Mouse (Mus musculus): ENCODE data around the gene Ebf1.

The Ebf1 gene

DNA sequence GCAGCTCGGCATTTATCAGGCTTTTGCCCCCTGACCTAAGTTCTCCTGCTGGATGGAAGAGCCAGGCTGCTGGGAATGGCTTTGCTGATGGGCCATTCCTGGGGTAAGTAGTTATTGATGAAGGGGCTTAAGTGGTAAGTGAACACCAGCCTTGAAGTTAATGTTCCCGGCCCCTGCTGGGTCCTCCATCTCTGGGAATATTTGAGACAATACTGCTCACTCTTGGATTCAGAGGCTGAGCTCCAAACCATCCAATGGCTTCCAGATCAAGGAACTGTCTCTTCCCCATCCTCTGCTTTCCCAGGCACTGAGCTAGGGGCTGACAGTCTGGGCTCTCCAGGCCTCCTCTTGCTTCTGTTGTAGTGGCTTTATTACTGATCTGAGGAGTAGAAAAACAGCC, 116.2 kb downstream of the Ebf1 start:
- DNase-seq (ENCODE audit: low read depth in 1 of 2, low spot score in 2 of 2): no peak

DNA sequence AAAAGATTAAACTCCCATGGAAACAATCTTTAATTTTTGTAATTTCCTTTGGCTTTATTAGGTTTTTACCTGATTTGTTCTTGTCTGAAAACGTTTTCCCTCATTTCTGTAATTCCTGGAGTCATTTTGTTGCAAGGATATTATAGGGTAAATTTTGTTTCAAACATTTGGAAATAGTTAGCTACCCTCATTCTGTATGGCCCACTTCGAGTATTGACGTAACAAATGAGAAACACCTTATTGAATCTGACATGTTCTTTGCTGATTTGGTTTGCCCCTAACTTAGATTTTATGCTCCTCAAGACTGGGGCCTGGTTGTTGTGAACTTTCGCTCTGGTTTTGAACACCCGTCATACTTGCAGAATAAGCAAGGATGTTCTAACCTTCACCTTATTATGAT, 120.9 kb downstream of the Ebf1 start:
- DNase-seq (ENCODE audit: low read depth in 1 of 2, low spot score in 2 of 2): no peak

DNA sequence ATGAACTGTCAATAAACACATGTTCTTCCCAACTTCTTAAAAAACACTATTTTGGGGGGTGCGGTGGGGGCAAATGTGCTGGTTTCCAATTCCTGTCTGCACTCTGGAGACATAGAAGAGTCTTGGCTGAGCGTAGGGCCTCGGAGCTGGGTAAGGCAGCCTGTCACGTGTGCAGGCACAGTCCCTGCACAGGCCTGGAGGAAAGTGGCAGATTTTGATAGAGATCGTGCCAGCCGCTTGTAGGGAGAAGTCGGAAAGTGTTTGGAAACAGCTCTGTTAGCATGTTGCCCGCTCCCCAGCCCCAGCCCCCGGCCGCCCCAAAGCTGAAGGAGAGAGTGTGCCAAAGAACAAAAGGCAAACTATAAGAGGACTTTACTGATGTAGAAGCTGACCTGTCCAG, 121.7 kb downstream of the Ebf1 start:
- DNase-seq (ENCODE audit: low read depth in 1 of 2, low spot score in 2 of 2): no peak

DNA sequence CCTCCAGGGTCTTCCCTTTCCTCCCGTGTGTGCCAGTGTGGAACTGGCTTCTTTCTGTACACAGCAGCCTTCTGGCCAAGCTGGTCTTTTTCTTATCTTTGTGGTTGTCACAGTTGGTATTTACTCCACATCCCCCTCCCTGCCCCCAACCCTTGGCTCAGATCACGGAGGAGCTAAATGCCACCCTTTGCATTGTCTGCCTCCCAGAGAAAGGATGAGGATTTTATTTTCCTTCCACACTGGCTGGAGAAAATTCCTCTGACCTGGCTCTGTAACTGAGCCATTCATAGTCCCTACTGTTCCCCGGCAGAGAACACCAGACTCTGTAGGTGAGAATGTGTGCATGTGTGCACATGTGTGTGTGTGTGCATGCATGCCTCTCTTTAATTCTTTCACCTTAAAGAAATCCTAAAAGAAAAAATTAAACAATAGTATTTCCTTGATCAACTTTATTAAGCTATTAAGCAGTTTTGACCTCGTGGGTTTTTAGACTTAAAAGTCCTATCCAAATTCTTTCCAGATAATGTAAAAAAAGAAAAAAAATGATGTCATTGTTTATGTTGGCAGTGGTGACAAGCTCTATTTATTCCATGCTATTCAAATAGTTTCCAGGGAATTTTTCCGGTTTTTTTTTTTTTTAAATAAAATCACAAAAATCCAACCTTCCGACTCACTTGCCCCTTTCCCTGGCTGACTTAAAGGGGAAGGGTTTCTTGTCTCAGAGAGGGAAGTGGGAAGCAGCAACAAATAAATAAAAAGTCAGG, 123.3 kb downstream of the Ebf1 start:
- DNase-seq (ENCODE audit: low read depth in 1 of 2, low spot score in 2 of 2): no peak

DNA sequence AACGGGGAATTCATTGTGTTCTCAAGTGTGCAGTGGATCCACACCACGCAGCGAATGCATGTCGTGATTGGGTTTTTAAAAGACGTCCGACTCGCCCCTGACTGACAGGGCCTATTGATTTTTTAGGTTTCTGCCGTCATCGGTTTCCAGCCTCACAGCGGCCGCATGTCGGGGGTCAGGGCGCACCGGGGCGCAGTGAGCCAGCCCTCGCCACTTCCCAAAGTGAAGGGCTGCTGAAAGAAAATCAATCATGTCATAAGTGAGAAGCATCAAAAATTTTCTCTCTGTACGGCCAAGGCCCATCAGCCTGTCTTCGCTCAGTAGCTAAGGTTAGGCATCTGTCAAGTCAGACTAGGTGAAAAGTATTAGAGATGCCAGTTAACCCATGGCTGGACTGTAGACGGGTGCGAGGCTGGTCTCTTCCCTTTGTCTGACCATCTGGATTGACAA, 124.0 kb downstream of the Ebf1 start:
- no peak for DNase-seq (ENCODE audit: low read depth in 1 of 2, low spot score in 2 of 2)

DNA sequence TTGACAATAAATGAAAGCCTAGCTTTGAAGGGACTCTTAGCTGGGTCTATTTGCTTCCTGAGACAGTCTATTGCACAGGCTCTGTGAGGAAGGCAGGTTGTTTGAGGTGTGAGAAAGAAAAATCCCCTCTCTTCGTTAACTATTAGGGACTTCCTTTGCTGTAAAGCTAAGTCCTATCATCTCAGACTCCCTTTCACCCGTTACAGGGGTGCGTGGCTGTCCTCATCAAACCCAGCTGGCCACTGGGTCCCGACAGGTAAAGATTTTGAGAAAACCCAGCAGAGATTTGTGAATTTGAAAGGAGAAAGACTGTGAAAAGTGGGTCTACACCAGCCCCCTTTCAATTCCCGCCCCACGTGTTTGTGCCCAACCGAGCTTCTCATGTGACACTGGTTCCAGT, 127.3 kb downstream of the Ebf1 start:
- no peak for DNase-seq (ENCODE audit: low read depth in 1 of 2, low spot score in 2 of 2)

DNA sequence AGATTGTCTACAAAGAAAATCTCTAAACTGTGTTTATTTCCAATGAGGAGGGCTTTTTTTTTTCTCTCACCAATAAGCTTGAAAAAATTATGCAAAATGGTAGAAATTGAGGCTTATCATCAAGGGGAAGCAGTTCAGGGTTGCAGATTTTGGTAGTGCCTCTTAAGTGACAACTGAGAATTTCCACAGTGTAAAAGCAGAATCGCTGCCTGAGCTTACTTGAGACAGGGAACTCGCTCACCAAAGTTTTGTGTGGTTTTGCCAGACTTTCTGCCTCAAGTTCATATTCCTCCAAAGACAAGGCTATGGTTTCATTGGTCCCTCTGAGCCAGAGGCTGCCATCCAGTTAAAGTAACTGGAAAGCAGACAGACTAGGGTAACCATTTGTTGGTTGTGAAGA, 128.8 kb downstream of the Ebf1 start:
- no peak for DNase-seq (ENCODE audit: low read depth in 1 of 2, low spot score in 2 of 2)

DNA sequence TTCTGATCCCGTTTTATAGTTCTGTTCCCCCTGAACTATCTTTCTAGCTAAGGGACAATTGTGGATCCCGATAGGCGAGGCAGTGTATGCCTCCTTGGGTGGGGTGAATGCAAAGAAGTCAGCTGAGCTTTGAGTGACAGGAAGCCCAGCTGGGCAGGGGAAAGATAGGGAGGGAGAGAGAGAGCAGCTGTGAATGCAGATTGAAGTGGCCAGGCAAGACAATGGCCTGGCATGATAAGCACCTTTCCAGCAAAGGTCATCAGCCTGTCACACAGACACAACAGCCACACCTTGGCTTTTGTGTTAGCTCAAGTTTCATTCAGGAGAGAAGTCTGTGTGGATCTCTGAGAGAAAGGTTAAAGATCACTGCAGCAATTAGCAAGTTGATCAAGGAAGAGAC, 129.6 kb downstream of the Ebf1 start:
- no peak for DNase-seq (ENCODE audit: low read depth in 1 of 2, low spot score in 2 of 2)

DNA sequence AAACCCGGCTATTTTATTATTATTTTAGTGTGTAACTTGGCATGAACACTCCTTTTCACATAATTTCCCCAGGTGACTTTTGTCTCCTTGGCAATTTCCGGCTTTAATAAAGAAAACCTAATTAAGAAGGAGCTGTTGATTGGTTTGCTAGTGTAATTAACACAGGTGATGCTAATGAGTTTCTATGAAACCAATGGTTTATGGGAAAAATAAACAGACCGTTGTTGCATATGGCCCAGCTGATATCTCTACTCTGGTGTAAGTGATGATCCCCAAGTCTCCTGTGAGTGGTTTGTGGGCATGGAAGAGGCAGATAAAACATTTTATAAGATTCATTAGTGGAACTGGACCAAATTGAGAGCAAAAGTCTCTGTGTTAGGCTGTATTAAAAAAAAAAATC, 132.2 kb downstream of the Ebf1 start:
- no peak for DNase-seq (ENCODE audit: low read depth in 1 of 2, low spot score in 2 of 2)

DNA sequence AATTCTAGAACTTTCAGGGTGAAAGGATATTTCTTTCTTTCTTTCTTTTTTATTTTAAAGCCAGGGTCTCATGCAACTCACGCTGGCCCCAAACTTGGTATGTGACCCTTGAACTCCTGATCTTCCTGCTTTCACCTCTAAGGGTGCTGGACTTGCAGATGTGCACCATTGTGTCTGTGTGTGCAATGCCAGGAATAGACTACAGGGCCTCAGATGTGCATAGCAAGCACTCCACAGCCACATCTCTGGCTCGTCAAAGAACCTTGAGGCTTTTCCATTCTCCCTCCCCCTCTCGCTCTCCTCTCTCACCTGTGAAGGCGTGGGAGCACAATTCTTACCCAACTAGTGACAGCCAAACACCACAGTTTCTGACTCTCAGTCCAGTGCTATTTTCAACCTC, 137.2 kb downstream of the Ebf1 start:
- DNase-seq (ENCODE audit: low read depth in 1 of 2, low spot score in 2 of 2): no peak

DNA sequence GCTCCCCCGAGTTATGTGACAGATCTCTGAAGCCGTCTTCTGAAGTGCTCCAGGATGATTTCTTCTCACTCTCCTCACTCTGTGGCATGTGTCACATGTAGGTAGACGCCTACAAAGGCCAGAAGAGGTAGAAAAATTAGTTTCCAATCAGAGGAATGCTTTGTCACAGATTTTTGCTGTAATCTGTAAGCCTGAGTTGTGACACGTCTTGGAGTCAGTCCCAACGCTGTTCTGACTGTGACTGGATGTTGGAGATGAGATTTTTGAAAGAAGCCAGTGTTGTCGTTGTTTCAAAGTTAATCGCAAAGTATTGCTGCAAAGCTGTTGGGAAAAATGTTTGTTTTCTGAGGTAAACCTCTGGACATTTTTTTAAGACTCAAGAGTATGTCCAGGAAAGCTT, 139.2 kb downstream of the Ebf1 start:
- DNase-seq (ENCODE audit: low read depth in 1 of 2, low spot score in 2 of 2): no peak

DNA sequence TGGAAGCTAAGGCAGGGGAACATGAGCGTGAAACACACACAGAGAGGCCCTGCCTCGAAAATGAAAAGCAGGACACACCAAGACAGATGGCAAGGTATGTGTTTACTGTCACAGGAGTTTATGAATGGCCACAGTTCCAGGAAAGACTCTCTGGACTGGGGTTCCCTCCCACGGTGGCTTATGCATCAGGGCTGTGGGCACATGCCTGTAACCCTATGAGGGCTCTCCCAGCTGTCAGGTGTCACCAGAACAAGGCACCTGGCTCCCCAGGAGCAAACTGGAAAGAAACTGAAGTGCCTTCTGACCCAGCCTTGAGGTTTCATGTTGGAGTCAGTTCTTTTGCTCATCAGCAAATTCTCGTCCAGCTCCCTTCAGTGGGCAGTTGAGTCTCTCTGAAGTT, 141.7 kb downstream of the Ebf1 start:
- DNase-seq (ENCODE audit: low read depth in 1 of 2, low spot score in 2 of 2): no peak

DNA sequence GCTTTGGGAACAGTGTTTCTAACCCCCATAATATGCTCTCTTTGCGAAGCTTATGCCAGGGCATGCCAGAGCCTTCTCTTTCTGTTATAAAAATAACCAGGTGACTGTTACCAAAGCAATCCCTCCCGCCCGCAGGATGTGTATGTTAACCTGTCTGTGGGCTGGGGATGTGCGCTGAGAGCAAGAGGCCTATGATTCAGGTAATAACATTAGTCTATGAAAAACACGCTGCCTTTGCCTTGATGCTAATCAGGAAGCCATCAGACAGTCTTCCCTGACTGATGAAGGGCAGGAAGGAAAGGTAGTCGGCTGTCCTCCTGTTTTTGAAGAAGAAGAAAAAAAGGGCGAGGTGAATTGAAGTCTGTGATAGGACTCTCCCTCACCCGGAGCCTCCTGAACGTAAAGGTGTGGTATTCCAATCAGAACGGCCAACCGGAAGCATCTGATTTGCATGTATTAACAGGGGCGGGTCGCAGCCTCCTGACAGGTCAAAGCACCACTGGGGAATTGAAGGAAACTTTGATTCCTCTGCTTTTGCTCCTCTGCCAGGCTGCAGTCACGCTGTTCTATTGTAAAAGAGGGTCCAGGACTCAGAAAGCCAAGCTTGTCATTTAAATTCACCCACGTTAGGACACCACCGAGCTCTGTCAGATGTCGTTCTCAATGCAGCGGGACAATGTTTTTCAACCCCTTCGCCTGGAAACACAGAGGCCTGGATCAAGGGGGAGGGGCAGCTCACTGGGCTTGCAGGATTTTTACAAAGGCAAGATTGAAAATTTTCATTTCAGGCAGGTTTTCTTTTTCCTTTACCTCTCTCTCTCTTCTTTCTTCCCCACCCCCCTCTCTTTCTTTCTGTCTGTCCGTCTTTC, 144.2 kb downstream of the Ebf1 start:
- no peak for DNase-seq (ENCODE audit: low read depth in 1 of 2, low spot score in 2 of 2)

DNA sequence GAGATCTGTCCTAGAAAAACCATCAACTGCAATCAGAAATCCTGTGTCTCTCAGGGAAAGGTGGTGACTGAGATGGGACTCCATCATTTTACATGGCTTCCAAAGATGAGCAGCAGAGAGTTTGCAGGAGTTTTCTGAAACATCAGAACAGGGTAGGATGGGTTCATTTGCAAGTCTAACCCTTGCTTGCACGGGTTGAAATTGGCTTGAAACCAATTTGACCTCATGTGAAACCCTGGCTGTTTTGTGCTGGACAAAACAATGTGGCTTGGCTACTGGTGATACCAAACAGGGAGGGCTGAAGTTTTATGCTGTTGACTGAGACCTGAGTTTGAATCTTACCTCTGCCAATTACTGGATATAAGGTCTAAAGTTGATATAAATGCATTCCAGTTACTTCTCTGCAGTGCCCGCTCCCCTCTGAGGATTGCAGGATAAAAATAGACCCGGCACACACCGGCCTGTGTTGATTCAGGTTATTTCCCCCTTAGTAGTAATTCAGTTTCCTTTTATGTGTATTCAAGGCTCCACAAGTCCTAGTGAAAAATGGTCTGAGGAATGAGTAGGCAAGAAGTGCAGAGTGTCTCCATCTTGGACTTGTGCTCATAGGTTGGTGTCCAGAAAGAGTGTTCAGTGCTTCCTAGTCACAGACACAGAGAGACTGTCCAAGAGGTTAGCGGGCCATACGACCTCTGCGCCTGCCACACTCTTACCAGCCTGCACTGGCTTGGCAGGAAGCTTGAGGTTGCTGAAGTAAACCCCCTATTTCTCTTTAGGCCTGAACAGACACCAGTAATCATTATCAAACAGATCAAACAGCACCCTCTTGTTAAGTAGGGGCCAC, 147.1 kb downstream of the Ebf1 start:
- no peak for DNase-seq (ENCODE audit: low read depth in 1 of 2, low spot score in 2 of 2)

DNA sequence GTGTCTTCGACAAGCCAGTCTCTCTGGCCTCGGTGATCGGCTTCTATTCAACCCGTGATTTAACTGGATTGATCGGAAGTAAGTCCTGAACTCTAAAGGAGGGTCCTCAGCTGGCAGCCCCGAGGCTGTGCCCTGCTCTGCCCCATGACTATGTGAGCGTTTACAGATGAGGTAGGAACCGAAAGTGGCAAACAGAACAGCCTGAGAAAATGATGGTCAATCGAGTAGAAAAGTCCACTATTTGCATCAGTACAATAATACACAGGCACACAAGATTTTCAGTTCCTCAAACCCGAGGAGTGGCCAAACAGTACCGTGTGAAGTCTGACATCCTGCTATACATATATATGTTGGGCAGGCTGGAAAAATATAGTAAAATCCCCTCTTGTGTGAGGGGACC, 147.9 kb downstream of the Ebf1 start:
- DNase-seq (ENCODE audit: low read depth in 1 of 2, low spot score in 2 of 2): no peak

DNA sequence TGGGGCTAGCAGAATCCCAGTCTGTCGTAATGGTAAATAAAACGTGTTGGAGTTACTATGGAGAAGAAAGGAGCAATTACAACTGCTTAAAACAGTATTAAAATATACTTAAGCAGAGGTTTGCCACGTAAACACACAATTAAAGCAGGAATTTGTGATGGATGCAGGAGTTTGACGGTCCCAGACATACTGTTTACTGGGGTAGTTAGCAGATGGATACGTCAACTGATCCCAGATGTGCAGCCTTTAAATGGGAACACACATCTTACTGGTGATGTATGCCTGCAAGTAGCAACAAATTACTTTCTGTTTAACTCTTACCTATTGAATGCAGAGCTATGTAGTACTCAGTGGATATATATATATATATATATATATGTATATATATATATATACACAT, 149.1 kb downstream of the Ebf1 start:
- DNase-seq (ENCODE audit: low read depth in 1 of 2, low spot score in 2 of 2): no peak

DNA sequence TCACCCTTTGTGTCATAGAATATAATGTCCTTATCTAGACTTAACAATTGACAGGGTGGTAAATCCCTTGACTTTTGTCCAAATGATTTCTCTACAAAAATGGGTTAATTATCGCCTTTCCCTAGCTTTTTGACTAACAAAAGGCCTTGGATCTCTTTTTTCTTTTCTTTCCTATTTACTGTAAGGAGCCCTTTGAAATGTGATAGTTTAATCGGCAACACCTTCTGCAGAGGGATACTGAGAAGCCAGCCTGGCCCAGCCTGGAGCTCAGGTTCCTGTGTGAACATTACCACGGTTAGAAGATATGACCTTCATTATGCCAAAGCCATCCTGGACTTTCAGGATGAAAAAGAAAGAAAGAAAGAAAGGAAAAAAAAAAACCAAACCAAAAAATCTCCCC, 150.2 kb downstream of the Ebf1 start:
- DNase-seq (ENCODE audit: low read depth in 1 of 2, low spot score in 2 of 2): no peak

DNA sequence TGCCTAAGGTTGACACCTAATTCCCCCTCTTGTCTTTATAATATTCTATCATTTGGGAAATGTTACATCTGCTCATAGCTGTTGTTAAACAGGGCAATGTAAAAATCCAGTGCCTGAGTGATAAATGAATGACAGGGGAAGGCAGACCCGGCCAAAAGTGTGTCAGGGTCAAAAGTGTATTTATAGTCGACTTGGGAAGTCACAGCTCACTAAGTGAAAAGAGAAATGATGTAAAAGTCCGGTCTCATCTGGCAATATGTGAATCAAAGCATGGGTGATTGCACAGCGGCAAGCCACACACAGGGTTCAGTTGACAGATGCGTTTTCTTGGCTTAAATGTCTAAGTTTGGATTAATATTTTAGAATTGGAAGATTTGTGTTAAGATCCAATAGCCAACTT, 151.2 kb downstream of the Ebf1 start:
- no peak for DNase-seq (ENCODE audit: low read depth in 1 of 2, low spot score in 2 of 2)

DNA sequence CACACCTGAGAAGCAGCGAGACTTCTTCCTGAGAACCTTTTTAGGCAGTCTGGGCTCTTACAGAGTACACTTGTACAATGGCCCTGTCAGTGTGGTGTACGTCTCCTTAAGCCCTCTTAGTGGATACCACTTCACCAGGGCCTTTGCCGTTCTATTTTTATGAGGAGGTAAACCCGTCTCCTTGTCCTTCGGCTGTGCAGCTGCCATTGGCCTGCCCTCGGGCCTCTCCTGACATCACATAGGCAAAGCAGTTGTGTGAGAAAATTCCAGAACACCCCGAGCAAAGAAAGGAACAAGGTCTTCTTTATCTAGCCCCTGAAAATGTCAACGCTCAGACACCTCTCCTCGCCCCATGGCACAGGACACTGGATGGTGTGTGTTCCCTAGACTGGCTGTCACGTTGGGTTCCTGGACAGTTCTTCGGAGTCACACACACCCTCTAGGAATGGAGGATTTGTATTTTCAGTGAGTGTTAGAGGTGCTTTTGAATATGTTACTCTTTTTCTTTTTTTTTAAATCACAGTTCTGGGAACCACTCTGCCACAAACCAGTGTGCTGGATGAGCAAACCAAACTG, 154.0 kb downstream of the Ebf1 start:
- DNase-seq (ENCODE audit: low read depth in 1 of 2, low spot score in 2 of 2): no peak

DNA sequence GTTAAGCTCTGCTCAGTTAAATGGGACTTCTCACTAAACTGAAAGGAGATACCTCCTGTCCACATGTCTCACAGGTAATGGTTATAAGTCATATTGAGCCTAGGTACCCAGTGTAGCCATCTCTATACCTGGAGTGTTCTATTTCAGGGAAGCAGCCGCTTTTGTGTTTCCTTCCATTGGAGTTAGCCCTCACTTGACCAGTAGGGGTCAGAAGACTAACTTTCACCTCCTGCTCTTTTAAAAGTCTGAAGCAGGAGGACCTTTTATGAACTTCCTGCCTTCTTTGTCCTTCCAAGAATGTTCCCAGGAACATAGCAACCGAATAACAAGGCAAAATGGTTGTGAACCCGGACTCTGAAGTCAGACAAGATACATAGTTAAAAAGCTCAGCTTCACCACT, 157.3 kb downstream of the Ebf1 start:
- no peak for DNase-seq (ENCODE audit: low read depth in 1 of 2, low spot score in 2 of 2)

DNA sequence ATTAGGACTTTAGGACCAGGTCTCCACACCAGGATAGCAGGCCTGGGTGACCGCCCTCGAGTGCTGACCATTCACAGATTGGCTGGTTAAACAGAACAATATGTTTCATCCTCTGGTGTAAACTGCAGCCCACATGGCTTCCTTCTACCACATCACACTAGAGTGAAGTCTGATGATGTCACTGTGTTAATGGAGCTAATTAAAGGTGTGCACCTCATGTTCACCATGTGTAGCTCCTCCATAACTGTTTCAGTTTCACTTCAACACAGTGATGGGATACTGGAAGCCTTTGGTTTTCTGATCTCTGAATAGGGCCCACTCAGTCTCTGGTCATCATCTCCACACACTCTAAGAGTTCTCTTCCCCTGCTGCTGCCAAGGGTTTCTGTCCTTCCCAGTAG, 158.4 kb downstream of the Ebf1 start:
- no peak for DNase-seq (ENCODE audit: low read depth in 1 of 2, low spot score in 2 of 2)

All from monocyte, adult 2 months (primary cell).